Comparison of ENCODE assay signal across 8 mouse cellular contexts in the genomic region with DNA sequence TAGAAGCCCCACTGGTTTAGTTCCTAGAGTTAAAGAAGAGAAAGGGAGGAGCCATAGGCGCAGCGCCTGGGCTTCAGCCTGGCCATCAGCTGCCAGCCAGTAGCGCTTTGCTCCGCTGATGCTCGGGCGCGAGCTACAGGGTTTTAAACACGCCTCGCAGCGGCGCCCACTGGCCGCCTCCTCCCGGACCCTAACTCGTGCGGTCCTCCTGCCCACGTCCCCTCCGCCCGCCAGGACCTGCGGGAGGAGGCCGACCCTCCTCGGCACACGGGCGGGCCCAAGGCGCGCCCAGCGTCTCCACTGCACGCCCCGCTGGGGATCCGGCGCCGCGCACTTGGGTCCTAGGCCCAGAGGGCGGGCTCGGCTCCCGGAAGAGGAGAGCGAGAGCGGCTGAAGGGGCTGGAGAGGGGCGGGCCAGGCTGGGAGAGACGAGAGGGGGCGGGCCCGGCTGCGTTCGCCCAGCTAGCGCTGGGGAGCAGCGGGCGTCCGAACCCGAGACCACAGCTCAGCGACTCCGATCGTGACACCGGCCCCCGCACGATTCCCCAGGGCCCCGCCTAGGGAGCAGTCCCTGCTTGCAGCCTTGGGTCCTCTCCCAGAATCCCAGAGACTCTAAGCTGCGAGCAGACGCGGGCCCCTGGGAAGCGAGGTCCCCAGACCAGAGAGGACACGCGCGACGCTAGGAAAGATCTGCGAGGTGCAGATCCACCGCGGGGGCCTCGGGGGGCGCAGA. TPM values are rescaled to one million over a fixed set of nuclear protein-coding genes. Genes with fewer than 3 reads are reported as not detected.
A peak's percentile ranks its signal among the peaks of the same experiment; 100 is the strongest.
DNase-seq lines count a peak whose midpoint lies in the region; ATAC-seq and TF ChIP-seq lines count a peak whose summit lies in the region.

Ephb6 (plus strand) TSS at position 422 of the 733 bp plus-strand sequence.

- TF ChIP-seq EP300 in heart, postnatal 0 days (IDR thresholded peaks at IDR 0.05; ENCODE audit: low read depth): no peak

- peak within 1 kb of the TSS; percentile 76 for H3K27ac ChIP-seq in forebrain, embryonic 11.5 days (ENCODE audit: low read depth, low read length)
- H3K27ac ChIP-seq in heart, postnatal 0 days (ENCODE audit: low read depth): peak within 1 kb of the TSS; percentile 51; the same call in 1 of the 2 replicates
- peak within 1 kb of the TSS; percentile 89 for H3K27ac ChIP-seq in lung, embryonic 14.5 days (ENCODE audit: low read depth)

- peak within 1 kb of the TSS; percentile 48 for H3K4me3 ChIP-seq in C2C12 (ENCODE audit: insufficient read depth, poor library complexity, severe bottlenecking)
- peak within 1 kb of the TSS; percentile 66 for H3K4me3 ChIP-seq in forebrain, embryonic 11.5 days (ENCODE audit: low read depth, low read length)
- peak within 1 kb of the TSS; percentile 85 for H3K4me3 ChIP-seq in heart, postnatal 0 days (ENCODE audit: low read depth, low read length)
- peak within 1 kb of the TSS; percentile 61 for H3K4me3 ChIP-seq in lung, embryonic 14.5 days (ENCODE audit: low read depth, low read length)

- H3K4me1 ChIP-seq in forebrain, embryonic 11.5 days (replicated peaks; ENCODE audit: control insufficient read depth, insufficient read depth, low read length): peaks cover 2% of the 10 kb centered on the region; the same call in 1 of the 2 replicates
- H3K4me1 ChIP-seq in heart, postnatal 0 days (ENCODE audit: control insufficient read depth, insufficient read depth): no peaks in the 10 kb centered on the region
- H3K4me1 ChIP-seq in lung, embryonic 14.5 days (ENCODE audit: insufficient read depth): no peaks in the 10 kb centered on the region

- H3K9ac ChIP-seq in forebrain, embryonic 11.5 days (ENCODE audit: low read length): peak within 1 kb of the TSS; percentile 81
- H3K9ac ChIP-seq in heart, postnatal 0 days (replicated peaks; ENCODE audit: low read depth, low read length): peak within 1 kb of the TSS; percentile 64
- peak within 1 kb of the TSS; percentile 68 for H3K9ac ChIP-seq in lung, embryonic 14.5 days

- TF ChIP-seq CTCF in C2C12 (IDR thresholded peaks at IDR 0.05; ENCODE audit: control insufficient read depth, insufficient read depth, insufficient read length): no peak
- no peak; the same call in 1 of the 2 replicates for TF ChIP-seq CTCF in heart, postnatal 0 days (IDR thresholded peaks at IDR 0.05; ENCODE audit: low read depth)
- no peak for TF ChIP-seq CTCF in lung, embryonic 14.5 days (IDR thresholded peaks at IDR 0.05; ENCODE audit: low read depth)

- H3K36me3 ChIP-seq in C2C12 (ENCODE audit: control insufficient read depth, insufficient read depth): no peaks in the 10 kb centered on the region
- no peaks in the 10 kb centered on the region for H3K36me3 ChIP-seq in forebrain, embryonic 11.5 days (ENCODE audit: control insufficient read depth, insufficient read depth, low read length)
- H3K36me3 ChIP-seq in heart, postnatal 0 days (replicated peaks; ENCODE audit: control insufficient read depth, insufficient read depth, low read length): no peaks in the 10 kb centered on the region
- H3K36me3 ChIP-seq in lung, embryonic 14.5 days (ENCODE audit: insufficient read depth): no peaks in the 10 kb centered on the region

- H3K27me3 ChIP-seq in C2C12 (ENCODE audit: control insufficient read depth, insufficient read depth, insufficient read length): no peaks in the 10 kb centered on the region
- no peaks in the 10 kb centered on the region for H3K27me3 ChIP-seq in forebrain, embryonic 11.5 days (ENCODE audit: control insufficient read depth, insufficient read depth, low read length)
- peaks cover 12% of the 10 kb centered on the region for H3K27me3 ChIP-seq in heart, postnatal 0 days (ENCODE audit: control insufficient read depth, insufficient read depth, low read length)
- H3K27me3 ChIP-seq in lung, embryonic 14.5 days (ENCODE audit: insufficient read depth, low read length): no peaks in the 10 kb centered on the region

- peak; percentile 89 for DNase-seq in adrenal gland, adult 2 months
- peak; percentile 91 for DNase-seq in forebrain, embryonic 11.5 days (ENCODE audit: low spot score)
- peak; percentile 55 for DNase-seq in heart, postnatal 0 days (ENCODE audit: low spot score)
- DNase-seq in kidney, postnatal 36 days: peak; percentile 41 to 72
- DNase-seq in lung, embryonic 14.5 days: peak; percentile 94
- peak; percentile 81 to 83 for DNase-seq in thymus, adult 18-20 months

- no peaks in the 10 kb centered on the region for H3K9me3 ChIP-seq in forebrain, embryonic 11.5 days (ENCODE audit: control insufficient read depth, low read length)
- no peaks in the 10 kb centered on the region for H3K9me3 ChIP-seq in heart, postnatal 0 days (replicated peaks; ENCODE audit: control insufficient read depth, low read length)
- H3K9me3 ChIP-seq in lung, embryonic 14.5 days (ENCODE audit: low read depth, low read length): no peaks in the 10 kb centered on the region

- peak; percentile 96 for ATAC-seq in forebrain, embryonic 11.5 days (replicated peaks; ENCODE audit: low FRiP score)
- ATAC-seq in heart, postnatal 0 days (ENCODE audit: insufficient read depth, low read depth): peak; percentile 91
- peak; percentile 98 for ATAC-seq in lung, embryonic 14.5 days (ENCODE audit: insufficient read depth)
- peak; percentile 40; the same call in 1 of the 2 replicates for ATAC-seq in neutrophil, adult 5-6 weeks (ENCODE audit: extremely low read depth, insufficient number of reproducible peaks, low FRiP score, poor library complexity, severe bottlenecking)

- peak within 1 kb of the TSS; percentile 87 for H3K4me2 ChIP-seq in forebrain, embryonic 11.5 days (ENCODE audit: low read depth, low read length, severe bottlenecking)
- H3K4me2 ChIP-seq in heart, postnatal 0 days (ENCODE audit: low read depth, low read length): peak within 1 kb of the TSS; percentile 97
- H3K4me2 ChIP-seq in lung, embryonic 14.5 days: peak within 1 kb of the TSS; percentile 83

- under 1% methylated on average over 67 of the region's 68 CpGs for WGBS in forebrain, embryonic 11.5 days
- WGBS in heart, postnatal 0 days: 1% methylated on average over 59 of the region's 68 CpGs
- WGBS in lung, embryonic 14.5 days: under 1% methylated on average over 66 of the region's 68 CpGs

- H3K79me3 ChIP-seq in C2C12 (ENCODE audit: low read depth): no peaks in the 10 kb centered on the region

- no peaks in the 10 kb centered on the region for H3K79me2 ChIP-seq in C2C12 (ENCODE audit: control insufficient read depth, insufficient read depth)

- H3ac ChIP-seq in C2C12 (ENCODE audit: control insufficient read depth, insufficient read length, low read depth): peak within 1 kb of the TSS; percentile 92

TF ChIP-seq in C2C12, 6 proteins besides CTCF, POLR2A, EP300 and RAD21:
- TF ChIP-seq MYOG (IDR thresholded peaks at IDR 0.05; ENCODE audit: control insufficient read depth, extremely low read depth, insufficient read length) (no peak), MAX (IDR thresholded peaks at IDR 0.05) (no peak), MYOD1 (IDR thresholded peaks at IDR 0.05; ENCODE audit: control insufficient read depth, insufficient read length, low read depth) (no peak), FOSL1 (IDR thresholded peaks at IDR 0.05; ENCODE audit: insufficient read depth, low read length, poor library complexity, severe bottlenecking) (no peak), CEBPB (IDR thresholded peaks at IDR 0.05; ENCODE audit: low read depth) (no peak)

RNA-seq across cellular contexts. Expression of gene Ephb6, which starts in this region (rescaled TPM):
- 13.0 TPM for polyA plus RNA-seq in C2C12 (2012; fragmentation: generic; extraction: Trizol)
- total RNA-seq in adrenal gland, adult 2 months (2021): 10 to 100 TPM in 1 of 2 experiments, 1 to 10 TPM in 1; 7.6 to 12.1 TPM
- polyA plus RNA-seq in adrenal gland, adult 2 months (2012; rRNA removed): 21.1 and 26.7 TPM in 2 replicates
- 14.4 and 16.2 TPM in 2 replicates for polyA plus RNA-seq in forebrain, embryonic 11.5 days (2014; fragmentation: Nextera tagmentation; extraction: Ambion mirVana)
- total RNA-seq in heart, postnatal 0 days (2014; rRNA removed; ENCODE audit: low replicate concordance): 2.1 and 5.6 TPM in 2 replicates
- 1.8 and 2.3 TPM in 2 replicates for polyA plus RNA-seq in heart, postnatal 0 days (2015; fragmentation: Nextera tagmentation; extraction: Ambion mirVana)
- polyA plus RNA-seq in lung, embryonic 14.5 days (2014; fragmentation: Nextera tagmentation; extraction: Ambion mirVana): 11.3 and 12.9 TPM in 2 replicates
- total RNA-seq in neutrophil, adult 5-6 weeks (2017): 1.1 and 3.0 TPM in 2 replicates

Comparison
In these comparisons a context has a peak if more than half of its experiments do, and no peak if none do; other contexts are left out.
1. Peak in every context shown above with its lines: DNase-seq, ATAC-seq, H3K4me3 ChIP-seq and H3K27ac ChIP-seq.
2. ATAC-seq: peak in every context shown above with its lines; median percentile 98 in lung, embryonic 14.5 days; 96 in forebrain, embryonic 11.5 days; 91 in heart, postnatal 0 days; 40 in neutrophil, adult 5-6 weeks.